Mouse (Mus musculus) liver, adult 2 months (tissue): ENCODE data around the gene Gmfb.

Experiments
- CTCF ChIP-seq: fragments of 200-500 bp; IDR thresholded peaks from 2 replicates; pipeline ENCODE4 v1.5.1; 2011; ENCODE audit warnings: low read depth, low read length, control low read depth
- POLR2A ChIP-seq: fragments of 200-500 bp; IDR thresholded peaks from 2 replicates; pipeline ENCODE4 v1.6.1; 2011; ENCODE audit warnings: low read length, control low read depth; ENCODE audit not compliant: insufficient read depth; ENCODE audit errors: extremely low read depth

- TF ChIP-seq CTCF (no peak), POLR2A (no peak)
These were observed 40.9 kb upstream of the Gmfb start for GRCm38 (mm10) chr14:46862922-46863321.
